Mouse (Mus musculus) cortical plate, adult 2 months (tissue): ENCODE results near the gene Gm4553.

ENCODE experiments used
- CTCF ChIP-seq: fragments of 200-500 bp; IDR thresholded peaks from 2 replicates; pipeline ENCODE4 v1.5.1; 2011; ENCODE audit warnings: mild to moderate bottlenecking, control low read depth, low read length; ENCODE audit not compliant: insufficient read depth; ENCODE audit errors: extremely low read depth
- POLR2A ChIP-seq: fragments of 200-500 bp; IDR thresholded peaks from 2 replicates; pipeline ENCODE4 v1.6.1; 2011; ENCODE audit warnings: mild to moderate bottlenecking, low read length, control low read depth; ENCODE audit not compliant: insufficient read depth; ENCODE audit errors: extremely low read depth

GRCm38 (mm10) chr7:142144507-142144906 is 21.0 kb downstream of the Gm4553 start, which contains the start of gene Gm45337:
- TF ChIP-seq CTCF (no peak), POLR2A (no peak)
